Mouse (Mus musculus) liver, postnatal 0 days (tissue): ENCODE data around the gene Vcl. TPM values are rescaled to one million over a fixed set of nuclear protein-coding genes. Genes with fewer than 3 reads are reported as not detected.

Source experiments
- ATAC-seq: fragments of 200-750 bp; cut with Nextera tagmentation; 2 replicates; pipeline ENCODE4 v1.8.0; 2017; ENCODE audit warnings: mild to moderate bottlenecking, moderate library complexity
- DNase-seq: peaks from one replicate; pipeline ENCODE4 v3.0.0-alpha.2; 2016
- H3K27ac ChIP-seq: fragments of 300-500 bp; sonication (generic); 2 replicates; pipeline ENCODE4 v1.5.1; 2014; ENCODE audit warnings: antibody characterized with exemption, moderate library complexity, mild to moderate bottlenecking, low read depth
- H3K27me3 ChIP-seq: fragments of 300-500 bp; sonication (generic); 2 replicates; pipeline ENCODE4 v1.6.1; 2014; ENCODE audit warnings: low read length, control low read depth, mixed read lengths; ENCODE audit not compliant: insufficient read depth
- H3K36me3 ChIP-seq: fragments of 300-500 bp; sonication (generic); replicated peaks from 2 replicates; pipeline ENCODE4 v1.6.1; 2014; ENCODE audit warnings: mild to moderate bottlenecking, control low read depth, low read length, moderate library complexity, mixed read lengths; ENCODE audit not compliant: insufficient read depth
- H3K4me1 ChIP-seq: fragments of 300-500 bp; sonication (generic); 2 replicates; pipeline ENCODE4 v1.6.1; 2014; ENCODE audit warnings: antibody characterized with exemption, mild to moderate bottlenecking, control low read depth; ENCODE audit not compliant: insufficient read depth
- H3K4me2 ChIP-seq: fragments of 300-500 bp; sonication (generic); 2 replicates; pipeline ENCODE4 v1.6.1; 2014; ENCODE audit warnings: low read depth, mild to moderate bottlenecking, low read length, moderate library complexity, mixed read lengths
- H3K4me3 ChIP-seq: fragments of 300-500 bp; sonication (generic); 2 replicates; pipeline ENCODE4 v1.5.1; 2014; ENCODE audit warnings: low read depth, low read length
- H3K9ac ChIP-seq: fragments of 300-500 bp; sonication (generic); replicated peaks from 2 replicates; pipeline ENCODE4 v1.6.1; 2014; ENCODE audit warnings: mild to moderate bottlenecking, moderate library complexity
- H3K9me3 ChIP-seq: fragments of 300-500 bp; sonication (generic); 2 replicates; pipeline ENCODE4 v1.6.1; 2016; ENCODE audit warnings: mild to moderate bottlenecking, control low read depth, low read length, mixed read lengths
- CTCF ChIP-seq: sonication (generic); IDR thresholded peaks from 2 replicates; pipeline ENCODE4 v1.5.1; 2016; ENCODE audit warnings: antibody characterized with exemption, low read depth
- EP300 ChIP-seq: IDR thresholded peaks from 2 replicates; pipeline ENCODE4 v1.6.1; 2016; ENCODE audit warnings: antibody characterized with exemption, low read depth, mild to moderate bottlenecking
- WGBS: fragments of 180-500 bp; shearing (Covaris S2); extraction: QIAGEN DNeasy Blood & Tissue Kit; methylation state at CpG from one replicate; pipeline ENCODE4 v1.1.7; 2014; ENCODE audit not compliant: insufficient replicate concordance; 5-methylcytosine and 5-hydroxymethylcytosine counted together
- polyA plus RNA-seq: library from polyadenylated mRNA; unstranded; fragments of >200 nt; fragmentation: Nextera tagmentation; extraction: Ambion mirVana; gene quantifications from 2 replicates; pipeline ENCODE4 v1.2.1, GENCODE M21; 2015

Gene Vcl
- polyA plus RNA-seq, 1 experiment from 2014 or later: 11.6 TPM

DNA sequence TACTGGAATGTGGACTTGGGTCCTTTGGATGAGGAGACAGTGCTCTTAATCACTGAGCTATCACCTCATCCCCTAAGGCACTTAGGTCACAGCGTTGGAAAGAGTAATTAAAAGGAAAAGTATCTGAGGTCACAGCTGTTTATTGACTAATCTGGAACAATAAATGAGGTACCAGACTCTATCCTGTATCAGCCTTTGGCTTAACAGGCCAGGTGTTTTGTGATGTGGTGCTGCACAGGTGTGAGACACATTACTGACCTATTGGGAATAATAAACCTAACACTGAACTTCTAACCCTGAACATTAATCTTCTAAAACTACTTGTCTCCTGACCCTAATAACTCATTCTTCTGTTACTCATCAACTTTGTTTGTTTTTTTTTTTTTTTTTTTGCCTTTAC, 33.3 kb downstream of the Vcl start:
- H3K4me2 ChIP-seq: no peak overlapping the region
- no peak for ATAC-seq
- H3K36me3 ChIP-seq: no peaks in the 10 kb centered on the region
- TF ChIP-seq CTCF (no peak), EP300 (no peak)
- 0 out of 2 replicates have a peak, but pooled peaks cover 8% of the 10 kb centered on the region for H3K4me1 ChIP-seq
- H3K9ac ChIP-seq: no peak overlapping the region
- DNase-seq: no peak
- 45% methylated on average over 1 of the region's 1 CpGs for WGBS
- no peaks in the 10 kb centered on the region for H3K9me3 ChIP-seq
- no peaks in the 10 kb centered on the region for H3K27me3 ChIP-seq
- no peak overlapping the region for H3K4me3 ChIP-seq
- H3K27ac ChIP-seq: no peak overlapping the region

DNA sequence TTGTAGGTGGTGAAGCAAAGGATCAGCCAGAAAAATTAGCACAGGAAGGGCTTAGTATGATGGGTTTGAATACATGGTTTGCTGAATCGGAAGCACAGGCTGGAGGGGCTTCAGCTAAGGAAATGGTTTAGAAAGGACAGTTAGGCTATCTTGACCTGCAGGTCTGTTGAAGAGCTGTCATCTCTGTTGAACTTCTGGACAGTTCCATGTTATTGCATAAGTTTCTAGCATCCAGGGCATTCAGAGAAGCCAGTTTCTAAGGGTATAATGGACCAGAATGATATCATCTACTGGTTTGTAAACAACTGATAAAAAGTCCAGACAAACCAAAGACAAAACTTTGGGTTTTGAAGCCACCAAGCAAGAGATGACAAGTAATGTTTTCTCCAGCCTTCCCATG, 33.7 kb downstream of the Vcl start:
- H3K9me3 ChIP-seq: no peaks in the 10 kb centered on the region
- no peak overlapping the region for H3K4me2 ChIP-seq
- H3K27ac ChIP-seq: no peak overlapping the region
- no peak overlapping the region for H3K9ac ChIP-seq
- no peaks in the 10 kb centered on the region for H3K36me3 ChIP-seq
- H3K4me1 ChIP-seq: 0 out of 2 replicates have a peak, but pooled peaks cover 8% of the 10 kb centered on the region
- 50% methylated on average over 1 of the region's 1 CpGs for WGBS
- DNase-seq (no peak), ATAC-seq (no peak)
- TF ChIP-seq EP300: no peak
- no peak for TF ChIP-seq CTCF
- no peak overlapping the region for H3K4me3 ChIP-seq
- H3K27me3 ChIP-seq: no peaks in the 10 kb centered on the region

DNA sequence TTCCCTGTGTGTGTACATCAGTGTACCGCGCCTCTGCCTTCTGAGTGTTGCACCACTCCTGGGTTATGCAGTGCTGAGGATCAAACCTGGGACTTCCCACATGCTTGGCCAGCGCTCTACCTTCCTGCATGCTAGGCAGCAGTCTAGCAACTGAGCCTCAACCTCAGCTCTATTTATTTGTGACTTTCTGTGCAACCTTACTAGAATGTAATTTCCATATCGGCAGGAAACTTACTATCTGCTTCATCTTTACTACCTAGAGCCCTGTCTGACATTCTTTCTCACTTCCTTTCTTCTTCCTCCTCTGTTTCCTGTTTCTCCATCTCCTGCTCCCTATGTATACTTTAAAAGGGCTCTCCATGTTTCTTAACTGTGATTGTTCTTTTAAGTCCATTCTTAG, 34.7 kb downstream of the Vcl start:
- no peak overlapping the region for H3K4me3 ChIP-seq
- no peak for TF ChIP-seq CTCF
- H3K9me3 ChIP-seq: no peaks in the 10 kb centered on the region
- no peak overlapping the region for H3K27ac ChIP-seq
- no peak overlapping the region for H3K4me2 ChIP-seq
- ATAC-seq (no peak), DNase-seq (no peak)
- no peaks in the 10 kb centered on the region; the same call in 1 of the 2 replicates for H3K36me3 ChIP-seq
- 0 out of 2 replicates have a peak, but pooled peaks cover 8% of the 10 kb centered on the region for H3K4me1 ChIP-seq
- H3K9ac ChIP-seq: no peak overlapping the region
- H3K27me3 ChIP-seq: no peaks in the 10 kb centered on the region
- 76% methylated on average over 4 of the region's 4 CpGs for WGBS

DNA sequence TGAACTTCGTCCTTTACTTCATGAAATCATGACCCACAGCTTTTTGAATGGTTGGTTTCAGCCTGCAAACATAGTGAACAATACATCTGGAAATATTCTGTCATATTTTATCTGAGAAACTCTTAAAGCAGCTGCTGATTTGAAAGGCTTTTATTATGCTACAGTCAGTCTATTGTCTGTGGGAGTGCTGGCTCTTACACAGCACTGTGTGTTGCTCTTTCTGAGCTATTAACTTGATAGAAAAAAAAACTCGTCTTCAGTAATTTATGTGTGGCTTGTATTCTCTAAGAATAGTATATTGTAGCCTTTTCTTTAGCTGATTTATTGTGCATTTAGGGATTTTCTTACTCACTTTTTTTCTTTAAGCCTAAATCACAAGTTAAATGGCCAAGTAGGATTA, 35.1 kb downstream of the Vcl start:
- ATAC-seq: no peak
- Histone ChIP-seq H3K36me3 (no peaks in the 10 kb centered on the region; the same call in 1 of the 2 replicates), H3K4me3 (no peak overlapping the region), H3K9ac (no peak overlapping the region), H3K9me3 (no peaks in the 10 kb centered on the region), H3K4me2 (no peak overlapping the region), H3K4me1 (0 out of 2 replicates have a peak, but pooled peaks cover 8% of the 10 kb centered on the region), H3K27me3 (no peaks in the 10 kb centered on the region), H3K27ac (no peak overlapping the region)
- TF ChIP-seq EP300: no peak
- no peak for TF ChIP-seq CTCF
- DNase-seq: no peak
- 64% methylated on average over 2 of the region's 2 CpGs for WGBS

DNA sequence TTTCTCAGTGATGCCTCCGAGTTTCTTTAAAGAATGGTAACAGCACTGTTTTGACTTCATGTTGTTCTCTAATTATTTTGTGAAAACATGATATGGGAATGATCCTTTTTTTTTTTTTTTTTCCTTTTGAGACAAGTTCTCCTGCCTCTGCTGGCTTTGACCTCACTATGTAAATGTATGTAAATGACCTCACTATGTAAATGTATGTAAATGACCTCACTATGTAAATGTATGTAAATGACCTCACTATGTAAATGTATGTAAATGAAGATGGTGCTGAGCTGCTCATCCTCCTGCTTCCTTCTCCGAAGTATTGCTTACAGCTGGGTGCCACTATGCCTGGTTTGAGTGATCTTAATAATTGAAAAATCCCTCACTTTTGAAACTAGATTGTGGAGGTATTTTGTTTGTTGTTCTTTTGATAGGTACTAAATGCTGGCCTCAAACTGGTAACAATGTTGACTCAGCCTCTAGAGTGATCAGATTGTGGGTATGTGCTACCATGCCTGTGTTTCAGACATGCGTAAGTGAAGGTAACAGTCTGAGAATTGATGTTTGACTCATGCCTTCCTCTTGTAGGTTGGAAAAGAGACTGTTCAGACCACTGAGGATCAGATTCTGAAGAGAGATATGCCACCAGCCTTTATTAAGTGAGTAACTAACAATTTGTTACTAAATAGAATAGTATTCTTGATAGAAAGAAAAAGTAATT, 37.9 kb downstream of the Vcl start:
- ATAC-seq (no peak), DNase-seq (no peak)
- peaks cover 4% of the 10 kb centered on the region for H3K36me3 ChIP-seq
- no peak for TF ChIP-seq EP300
- TF ChIP-seq CTCF: no peak
- no peaks in the 10 kb centered on the region for H3K9me3 ChIP-seq
- peaks cover 10% of the 10 kb centered on the region; the same call in 1 of the 2 replicates for H3K4me1 ChIP-seq
- WGBS: 87% methylated on average over 3 of the region's 3 CpGs
- H3K27me3 ChIP-seq: no peaks in the 10 kb centered on the region
- H3K4me3 ChIP-seq: no peak overlapping the region
- H3K4me2 ChIP-seq: no peak overlapping the region
- no peak overlapping the region for H3K27ac ChIP-seq
- no peak overlapping the region for H3K9ac ChIP-seq

DNA sequence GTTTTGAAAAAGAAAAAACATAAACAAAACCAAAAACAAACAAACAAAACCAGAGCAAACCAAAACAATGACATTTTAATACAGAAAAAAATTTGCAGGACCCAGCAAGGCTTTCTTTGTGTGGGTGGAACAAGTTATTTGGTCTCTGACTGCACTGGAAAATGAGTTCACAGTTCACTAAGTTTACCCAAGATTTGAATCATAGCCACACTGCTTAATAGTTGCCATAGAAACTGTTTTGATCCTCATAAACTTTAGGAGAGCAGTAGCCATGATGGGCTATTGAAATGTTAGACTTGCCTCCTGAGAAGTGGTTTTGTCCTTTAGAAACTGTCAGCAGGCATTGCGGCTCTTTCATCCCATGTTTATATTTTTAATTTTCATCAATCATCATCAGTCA, 39.9 kb downstream of the Vcl start:
- ATAC-seq: no peak
- no peak for DNase-seq
- H3K4me1 ChIP-seq: peaks cover 4% of the 10 kb centered on the region; the same call in 1 of the 2 replicates
- no peak overlapping the region for H3K4me2 ChIP-seq
- H3K36me3 ChIP-seq: peaks cover 4% of the 10 kb centered on the region
- no peak overlapping the region for H3K27ac ChIP-seq
- 93% methylated on average over 1 of the region's 1 CpGs for WGBS
- H3K9me3 ChIP-seq: no peaks in the 10 kb centered on the region
- TF ChIP-seq CTCF: no peak
- TF ChIP-seq EP300: no peak
- no peaks in the 10 kb centered on the region for H3K27me3 ChIP-seq
- H3K4me3 ChIP-seq: no peak overlapping the region
- H3K9ac ChIP-seq: no peak overlapping the region
